Mouse (Mus musculus) heart, adult 2 months (tissue): ENCODE results near the gene Map1lc3b.

Experiments
- CTCF ChIP-seq: fragments of 200-600 bp; IDR thresholded peaks from 2 replicates; pipeline ENCODE4 v1.8.1; 2022; ENCODE audit warnings: antibody characterized with exemption, mild to moderate bottlenecking, moderate library complexity
- EP300 ChIP-seq: fragments of 200-500 bp; IDR thresholded peaks from 2 replicates; pipeline ENCODE4 v1.6.1; 2011; ENCODE audit warnings: low read depth, low read length, control low read depth; ENCODE audit not compliant: insufficient read depth
- POLR2A ChIP-seq: fragments of 200-500 bp; IDR thresholded peaks from 2 replicates; pipeline ENCODE4 v1.6.1; 2011; ENCODE audit warnings: mild to moderate bottlenecking, low read depth, low read length, control low read depth; ENCODE audit not compliant: insufficient read depth

DNA sequence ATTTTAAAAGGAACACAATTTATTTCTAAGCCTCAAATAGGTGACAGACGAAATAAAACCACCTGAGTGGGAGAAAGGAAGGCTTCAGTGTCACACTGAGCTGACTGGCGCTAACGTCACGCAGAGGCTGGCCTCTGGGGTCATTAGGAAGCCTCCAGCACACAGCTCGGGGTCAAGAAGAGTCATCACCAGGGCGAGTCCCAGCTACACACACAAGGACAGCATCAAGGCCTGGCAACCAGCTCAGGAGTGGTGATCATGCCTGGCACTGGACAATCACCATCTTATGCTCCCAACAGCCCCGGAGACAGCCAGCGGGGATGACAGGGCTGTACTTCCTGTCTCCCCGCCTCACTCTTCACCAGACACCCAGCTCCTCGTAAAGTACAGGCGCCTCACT lies 32.4 kb upstream of the Map1lc3b start:
- TF ChIP-seq CTCF (no peak), EP300 (no peak), POLR2A (no peak)
